Mouse (Mus musculus) stomach, postnatal 0 days (tissue): ENCODE data around the gene Plppr3. TPM values are rescaled to one million over a fixed set of nuclear protein-coding genes. Genes with fewer than 3 reads are reported as not detected.
A peak's percentile ranks its signal among the peaks of the same experiment; 100 is the strongest.

Source experiments
- ATAC-seq: fragments of 200-750 bp; cut with Nextera tagmentation; 2 replicates; pipeline ENCODE4 v1.8.0; 2017; ENCODE audit not compliant: low FRiP score, low TSS enrichment
- DNase-seq: peaks from one replicate; pipeline ENCODE4 v3.0.0-alpha.2; 2016; ENCODE audit warnings: low spot score
- H3K27ac ChIP-seq: fragments of 300-500 bp; sonication (generic); replicated peaks from 2 replicates; pipeline ENCODE4 v1.5.1; 2014; ENCODE audit warnings: mild to moderate bottlenecking, control low read depth
- H3K27me3 ChIP-seq: fragments of 300-500 bp; sonication (generic); 2 replicates; pipeline ENCODE4 v1.6.1; 2014; ENCODE audit warnings: low read length; ENCODE audit not compliant: control insufficient read depth, insufficient read depth
- H3K36me3 ChIP-seq: fragments of 300-500 bp; sonication (generic); 2 replicates; pipeline ENCODE4 v1.6.1; 2014; ENCODE audit warnings: low read length, mixed read lengths; ENCODE audit not compliant: control insufficient read depth, insufficient read depth
- H3K4me1 ChIP-seq: fragments of 300-500 bp; sonication (generic); replicated peaks from 2 replicates; pipeline ENCODE4 v1.6.1; 2014; ENCODE audit warnings: antibody characterized with exemption; ENCODE audit not compliant: control insufficient read depth, insufficient read depth
- H3K4me2 ChIP-seq: fragments of 300-500 bp; sonication (generic); replicated peaks from 2 replicates; pipeline ENCODE4 v1.6.1; 2014; ENCODE audit warnings: low read depth, mild to moderate bottlenecking, control low read depth, moderate library complexity
- H3K4me3 ChIP-seq: fragments of 300-500 bp; sonication (generic); 2 replicates; pipeline ENCODE4 v1.5.1; 2014; ENCODE audit warnings: low read depth, low read length, control low read depth
- H3K9ac ChIP-seq: fragments of 300-500 bp; sonication (generic); 2 replicates; pipeline ENCODE4 v1.6.1; 2014; ENCODE audit warnings: mild to moderate bottlenecking, low read length, control low read depth, mixed read lengths
- H3K9me3 ChIP-seq: fragments of 300-500 bp; sonication (generic); 2 replicates; pipeline ENCODE4 v1.6.1; 2016; ENCODE audit warnings: low read length; ENCODE audit not compliant: control insufficient read depth
- CTCF ChIP-seq: IDR thresholded peaks from 2 replicates; pipeline ENCODE4 v1.5.1; 2016; ENCODE audit warnings: antibody characterized with exemption, low read depth, mild to moderate bottlenecking, moderate library complexity
- EP300 ChIP-seq: optimal IDR thresholded peaks from 2 replicates; pipeline ENCODE3; 2016; ENCODE audit warnings: antibody characterized with exemption
- WGBS: fragments of 180-500 bp; shearing (Covaris S2); extraction: QIAGEN DNeasy Blood & Tissue Kit; methylation state at CpG from one replicate; pipeline ENCODE4 v1.1.7; 2014; 5-methylcytosine and 5-hydroxymethylcytosine counted together
- polyA plus RNA-seq: library from polyadenylated mRNA; unstranded; fragments of >200 nt; fragmentation: Nextera tagmentation; extraction: Ambion mirVana; gene quantifications from 2 replicates; pipeline ENCODE4 v1.2.1, GENCODE M21; 2015

Plppr3 gene
- polyA plus RNA-seq, 1 experiment from 2014 or later, result 5.5 TPM

DNA sequence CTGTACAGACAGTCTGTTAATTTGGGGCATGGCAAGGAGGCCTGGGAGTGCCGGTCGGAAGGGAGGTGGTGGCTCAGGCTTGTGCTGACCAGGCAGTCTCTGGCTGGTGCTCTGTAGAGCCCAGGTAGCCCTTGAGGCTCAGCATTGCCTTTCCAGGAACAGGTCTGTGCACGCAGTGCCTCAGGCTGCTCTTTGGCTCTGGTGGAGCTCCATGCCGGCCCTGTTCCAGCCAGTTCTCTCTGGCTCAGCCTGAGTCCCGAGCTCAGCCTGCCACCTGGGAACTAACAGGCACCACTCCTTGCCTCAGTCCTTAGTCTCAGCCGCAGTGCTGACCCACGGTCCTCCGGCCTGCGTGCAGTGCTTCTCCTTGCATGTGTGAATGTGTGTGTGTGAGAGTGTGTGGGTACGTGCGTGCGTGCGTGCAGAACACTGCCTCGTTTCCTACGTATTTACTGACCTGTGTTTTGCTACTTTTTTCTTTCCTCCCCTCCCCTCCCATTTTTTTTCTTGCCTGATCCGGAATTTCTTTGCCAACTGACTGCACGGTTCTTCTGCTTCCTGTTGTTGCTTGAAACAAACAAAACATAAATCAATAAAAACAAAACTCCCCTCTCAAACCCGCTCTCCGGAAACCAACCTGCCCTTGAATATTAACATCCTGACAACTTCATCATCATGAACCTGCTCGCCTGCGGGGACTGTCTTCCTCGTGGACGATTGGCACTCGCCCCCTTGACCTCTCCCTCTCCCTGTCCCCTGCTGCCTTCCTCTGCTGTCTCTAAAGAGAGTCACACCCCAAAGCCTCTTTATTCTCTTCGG lies 13.0 kb downstream of the Plppr3 start:
- H3K27ac ChIP-seq, result no peak overlapping the region
- TF ChIP-seq EP300, result no peak
- no peak for TF ChIP-seq CTCF
- 63% methylated on average over 25 of the region's 25 CpGs for WGBS

DNA sequence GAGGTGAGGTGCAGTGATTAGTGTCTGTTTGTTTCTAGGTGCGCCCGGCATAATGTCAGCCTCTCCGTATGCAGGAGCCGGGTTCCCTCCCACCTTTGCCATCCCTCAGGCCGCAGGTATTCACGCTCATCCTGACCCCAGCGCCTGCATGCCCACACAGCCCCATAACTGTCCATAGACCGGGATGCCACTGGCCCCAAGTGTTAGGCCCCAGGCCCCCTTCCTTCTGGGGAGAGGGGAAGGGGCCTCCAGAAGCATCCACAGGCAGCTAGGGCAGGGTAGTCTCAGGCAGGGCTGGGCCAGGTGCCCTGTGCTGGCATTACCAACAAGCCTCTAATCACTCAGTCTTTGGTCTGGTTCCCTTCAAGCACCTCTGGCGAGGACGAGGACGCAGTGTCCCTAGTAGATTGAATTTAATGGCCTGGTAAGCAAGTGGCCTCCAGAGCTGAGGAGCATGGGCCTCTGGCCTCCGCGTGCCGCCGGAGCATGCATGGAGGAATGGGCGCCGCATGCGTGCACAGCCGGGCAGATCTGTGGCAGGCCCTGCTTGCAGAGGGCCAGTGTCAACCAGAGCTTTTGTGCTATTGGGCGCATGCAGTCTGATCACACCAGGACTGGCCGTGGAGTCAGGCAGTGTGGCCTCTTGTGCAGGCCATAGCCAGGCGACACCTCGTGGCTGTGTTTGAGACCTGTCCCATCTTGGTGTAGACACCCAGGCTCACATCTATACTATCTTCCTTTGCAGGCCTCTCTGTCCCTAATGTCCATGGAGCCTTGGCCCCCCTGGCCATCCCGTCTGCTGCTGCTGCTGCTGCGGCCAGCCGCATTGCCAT lies 14.1 kb downstream of the Plppr3 start:
- Histone ChIP-seq H3K4me3 (no peak overlapping the region), H3K27ac (no peak overlapping the region), H3K27me3 (no peaks in the 10 kb centered on the region), H3K4me1 (peaks cover 16% of the 10 kb centered on the region), H3K36me3 (peaks cover 44% of the 10 kb centered on the region), H3K9me3 (no peaks in the 10 kb centered on the region), H3K9ac (0 out of 2 replicates have a peak overlapping the region, but pooled peaks have one; percentile 4), H3K4me2 (no peak overlapping the region)
- DNase-seq (no peak), ATAC-seq (no peak)
- TF ChIP-seq CTCF, result no peak
- no peak for TF ChIP-seq EP300
- WGBS, result 83% methylated on average over 26 of the region's 26 CpGs

More for the DNA sequence above, 13.0 kb downstream of the Plppr3 start:
- Histone ChIP-seq H3K9ac (no peak overlapping the region), H3K9me3 (no peaks in the 10 kb centered on the region), H3K27me3 (no peaks in the 10 kb centered on the region), H3K4me1 (peaks cover 16% of the 10 kb centered on the region), H3K4me2 (no peak overlapping the region), H3K4me3 (no peak overlapping the region), H3K36me3 (peaks cover 44% of the 10 kb centered on the region)
- no peak for DNase-seq
- no peak for ATAC-seq

DNA sequence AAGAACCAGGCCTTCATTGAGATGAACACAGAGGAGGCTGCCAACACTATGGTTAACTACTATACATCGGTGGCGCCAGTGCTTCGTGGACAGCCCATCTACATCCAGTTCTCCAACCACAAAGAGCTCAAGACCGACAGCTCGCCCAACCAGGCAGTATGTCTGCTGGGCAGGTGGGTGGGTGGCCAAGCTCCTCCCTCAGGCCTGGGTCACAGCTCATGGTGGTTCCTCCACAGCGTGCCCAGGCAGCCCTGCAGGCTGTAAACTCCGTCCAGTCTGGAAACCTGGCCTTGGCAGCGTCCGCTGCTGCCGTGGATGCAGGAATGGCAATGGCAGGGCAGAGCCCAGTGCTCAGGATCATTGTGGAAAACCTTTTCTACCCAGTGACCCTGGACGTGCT lies 15.3 kb downstream of the Plppr3 start:
- no peak overlapping the region for H3K27ac ChIP-seq
- WGBS, result 60% methylated on average over 11 of the region's 11 CpGs
- ATAC-seq (no peak), DNase-seq (no peak)
- H3K4me3 ChIP-seq, result no peak overlapping the region
- peaks cover 16% of the 10 kb centered on the region for H3K4me1 ChIP-seq
- H3K36me3 ChIP-seq, result peaks cover 42% of the 10 kb centered on the region
- TF ChIP-seq EP300, result no peak
- TF ChIP-seq CTCF, result no peak
- H3K27me3 ChIP-seq, result no peaks in the 10 kb centered on the region
- H3K9ac ChIP-seq, result no peak overlapping the region
- H3K4me2 ChIP-seq, result no peak overlapping the region
- no peaks in the 10 kb centered on the region for H3K9me3 ChIP-seq

DNA sequence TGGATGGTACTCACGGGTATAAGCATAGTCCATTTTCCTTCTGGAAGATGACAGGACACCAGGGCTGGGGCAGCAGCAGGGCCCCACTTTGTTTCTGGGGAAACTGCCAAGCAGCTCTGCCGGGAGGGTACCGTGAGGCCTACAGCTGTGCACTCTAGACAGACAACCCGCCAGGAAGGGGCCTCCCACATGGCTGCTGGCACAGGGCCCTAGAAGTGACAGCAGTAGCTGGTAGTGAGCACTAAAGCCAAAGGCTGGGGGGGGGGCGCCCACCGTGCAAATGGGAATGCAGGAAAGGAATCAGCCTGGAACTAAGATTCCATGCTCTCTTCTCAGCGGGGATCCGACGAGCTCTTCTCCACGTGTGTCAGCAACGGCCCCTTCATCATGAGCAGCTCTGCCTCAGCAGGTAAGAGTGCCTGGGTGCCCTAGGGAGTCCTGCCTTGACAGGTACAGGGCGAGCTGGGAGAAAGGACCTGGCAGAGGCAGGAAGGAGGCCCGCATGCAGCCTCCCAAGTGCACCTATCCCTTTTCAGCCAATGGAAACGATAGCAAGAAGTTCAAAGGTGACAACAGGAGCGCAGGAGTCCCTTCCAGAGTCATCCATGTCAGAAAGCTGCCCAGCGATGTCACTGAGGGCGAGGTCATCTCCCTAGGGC lies 15.9 kb downstream of the Plppr3 start:
- DNase-seq (no peak), ATAC-seq (no peak)
- peaks cover 16% of the 10 kb centered on the region for H3K4me1 ChIP-seq
- H3K36me3 ChIP-seq, result peaks cover 42% of the 10 kb centered on the region
- no peaks in the 10 kb centered on the region for H3K9me3 ChIP-seq
- 28% methylated on average over 16 of the region's 17 CpGs for WGBS
- H3K9ac ChIP-seq, result no peak overlapping the region
- no peaks in the 10 kb centered on the region for H3K27me3 ChIP-seq
- peak overlapping the region; percentile 45; the same call in 1 of the 2 replicates for H3K27ac ChIP-seq
- peak overlapping the region; percentile 92 for H3K4me2 ChIP-seq
- TF ChIP-seq CTCF (no peak), EP300 (no peak)
- peak overlapping the region; percentile 94; the same call in 1 of the 2 replicates for H3K4me3 ChIP-seq

DNA sequence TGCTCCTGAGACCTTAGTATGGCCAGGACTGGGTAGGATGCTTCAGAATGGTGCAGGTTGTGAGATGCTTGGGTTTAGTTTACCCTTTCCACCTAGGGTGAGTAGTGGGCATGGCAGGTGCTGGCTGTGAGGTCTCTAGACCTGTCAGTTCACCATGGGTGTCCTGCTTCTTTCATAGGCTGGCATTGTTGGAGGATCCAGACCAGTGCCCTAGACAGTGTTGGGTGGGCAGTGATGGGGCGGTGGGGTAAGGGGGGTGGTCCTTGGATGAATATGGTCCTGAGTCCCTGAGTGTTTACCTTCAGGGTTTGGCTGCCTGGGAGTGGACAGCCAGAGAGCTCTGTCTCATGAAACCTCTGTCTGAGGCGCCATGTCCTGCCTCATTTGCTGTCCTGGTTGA lies 16.5 kb downstream of the Plppr3 start:
- H3K4me2 ChIP-seq, result peak overlapping the region; percentile 92
- H3K4me3 ChIP-seq, result peak overlapping the region; percentile 94
- TF ChIP-seq CTCF, result no peak
- no peak for TF ChIP-seq EP300
- DNase-seq (no peak), ATAC-seq (no peak)
- H3K27me3 ChIP-seq, result no peaks in the 10 kb centered on the region
- H3K9me3 ChIP-seq, result no peaks in the 10 kb centered on the region
- peak overlapping the region; percentile 78 for H3K27ac ChIP-seq
- H3K4me1 ChIP-seq, result peaks cover 19% of the 10 kb centered on the region
- H3K36me3 ChIP-seq, result peaks cover 41% of the 10 kb centered on the region
- H3K9ac ChIP-seq, result peak overlapping the region; percentile 23; the same call in 1 of the 2 replicates
- 36% methylated on average over 2 of the region's 2 CpGs for WGBS
